Mouse (Mus musculus) embryonic facial prominence, embryonic 12.5 days (tissue): ENCODE measurements at regions not wholly inside any gene's neighbourhood (a gene's known extent, or its start where the extent isn't known, plus 50 kb on each side); places are given as distances from the start of the nearest gene placed in this dataset.

Source experiments
- ATAC-seq: fragments of 200-750 bp; cut with Nextera tagmentation; 2 replicates; pipeline ENCODE4 v1.8.0; 2017; ENCODE audit not compliant: insufficient number of reproducible peaks, insufficient read depth, low FRiP score, low TSS enrichment
- H3K27ac ChIP-seq: fragments of 300-500 bp; sonication (generic); 2 replicates; pipeline ENCODE4 v1.5.1; 2016; ENCODE audit warnings: mild to moderate bottlenecking
- H3K27me3 ChIP-seq: fragments of 300-500 bp; sonication (generic); 2 replicates; pipeline ENCODE4 v1.6.1; 2016; ENCODE audit warnings: mild to moderate bottlenecking, moderate library complexity
- H3K36me3 ChIP-seq: fragments of 300-500 bp; sonication (generic); 2 replicates; pipeline ENCODE4 v1.6.1; 2016; ENCODE audit warnings: mild to moderate bottlenecking
- H3K4me1 ChIP-seq: fragments of 300-500 bp; sonication (generic); 2 replicates; pipeline ENCODE4 v1.6.1; 2016
- H3K4me2 ChIP-seq: fragments of 300-500 bp; sonication (generic); replicated peaks from 2 replicates; pipeline ENCODE4 v1.6.1; 2016; ENCODE audit warnings: mild to moderate bottlenecking, moderate library complexity
- H3K4me3 ChIP-seq: fragments of 300-500 bp; sonication (generic); 2 replicates; pipeline ENCODE4 v1.5.1; 2016; ENCODE audit warnings: mild to moderate bottlenecking
- H3K9ac ChIP-seq: fragments of 300-500 bp; sonication (generic); 2 replicates; pipeline ENCODE4 v1.6.1; 2016; ENCODE audit warnings: mild to moderate bottlenecking, moderate library complexity
- H3K9me3 ChIP-seq: fragments of 300-500 bp; sonication (generic); 2 replicates; pipeline ENCODE4 v1.6.1; 2016; ENCODE audit warnings: mild to moderate bottlenecking, moderate library complexity
- WGBS: fragments of 180-500 bp; shearing (Covaris S2); methylation state at CpG from one replicate; pipeline ENCODE4 v1.1.7; 2016; 5-methylcytosine and 5-hydroxymethylcytosine counted together

- no peak overlapping the region for H3K4me2 ChIP-seq
- WGBS, result 82% methylated on average over 6 of the region's 6 CpGs
Measured at GRCm38 (mm10) chr6:6279646-6280045, 62.7 kb upstream of the Slc25a13 start.

DNA sequence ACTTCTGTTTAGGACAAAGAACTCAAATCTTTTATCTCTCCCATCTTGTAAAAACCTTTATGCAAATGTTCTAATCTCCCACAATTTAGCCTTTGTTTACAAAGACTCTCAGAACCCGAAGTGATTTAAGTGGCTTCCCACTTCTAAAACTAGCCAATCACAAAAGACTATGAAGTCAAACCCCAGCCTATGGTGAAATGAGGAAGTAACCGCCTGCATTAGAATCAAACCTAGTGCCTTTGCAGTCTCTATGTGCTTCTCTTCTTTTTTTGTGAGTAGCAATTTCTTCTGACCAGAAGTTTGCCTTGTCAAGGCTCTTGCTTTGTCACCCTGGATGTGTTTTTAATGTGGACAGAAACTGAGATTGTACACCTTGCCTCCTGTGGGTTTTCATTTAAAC is 53.6 kb upstream of the Slc25a13 start:
- WGBS, result 38% methylated on average over 2 of the region's 2 CpGs

More at GRCm38 (mm10) chr6:6279646-6280045, 62.7 kb upstream of the Slc25a13 start:
- H3K9ac ChIP-seq, result no peak overlapping the region
- H3K27me3 ChIP-seq, result no peaks in the 10 kb centered on the region
- H3K27ac ChIP-seq, result no peak overlapping the region
- no peaks in the 10 kb centered on the region for H3K9me3 ChIP-seq
- no peaks in the 10 kb centered on the region for H3K36me3 ChIP-seq
- no peaks in the 10 kb centered on the region for H3K4me1 ChIP-seq
- ATAC-seq, result no peak
- no peak overlapping the region for H3K4me3 ChIP-seq

More for the DNA sequence above, 53.6 kb upstream of the Slc25a13 start:
- H3K27ac ChIP-seq, result no peak overlapping the region
- no peaks in the 10 kb centered on the region for H3K36me3 ChIP-seq
- H3K27me3 ChIP-seq, result no peaks in the 10 kb centered on the region
- no peak overlapping the region for H3K4me2 ChIP-seq
- no peak overlapping the region for H3K4me3 ChIP-seq
- no peaks in the 10 kb centered on the region for H3K9me3 ChIP-seq
- no peak for ATAC-seq
- H3K4me1 ChIP-seq, result no peaks in the 10 kb centered on the region
- H3K9ac ChIP-seq, result no peak overlapping the region
